Mouse (Mus musculus) mature B cell (primary cell): ENCODE measurements around the gene Gan.

Experiments
- in situ Hi-C: fragments of 300-500 bp; cut with MboI; formaldehyde crosslinking; loops from 2 replicates; pipeline ENCODE4 v1.14.3; 2019

The Gan gene

GRCm38 (mm10) chr8:117158135-117158761 lies at the start of gene Gan:
TSS of gene Gan (plus strand) at chr8:117158135.
- in situ Hi-C loops: no loop called here

GRCm38 (mm10) chr8:117109018-117109711 lies 48.8 kb upstream of the Gan start:
- in situ Hi-C loops: no loop called here

GRCm38 (mm10) chr8:117109801-117110390 lies 48.0 kb upstream of the Gan start:
- in situ Hi-C loops: no loop called here

- in situ Hi-C loops: no loop called here
Observed at GRCm38 (mm10) chr8:117111641-117112040, 46.3 kb upstream of the Gan start.

GRCm38 (mm10) chr8:117112261-117112660 lies 45.7 kb upstream of the Gan start:
- in situ Hi-C loops: no loop called here

GRCm38 (mm10) chr8:117115094-117115493 lies 42.8 kb upstream of the Gan start:
- in situ Hi-C loops: no loop called here

GRCm38 (mm10) chr8:117115676-117116446 lies 42.1 kb upstream of the Gan start:
- in situ Hi-C loops: no loop called here

GRCm38 (mm10) chr8:117116534-117116933 lies 41.4 kb upstream of the Gan start:
- in situ Hi-C loops: no loop called here

- in situ Hi-C loops: no loop called here
Observed at GRCm38 (mm10) chr8:117118409-117118808, 39.5 kb upstream of the Gan start.

GRCm38 (mm10) chr8:117121277-117121676 lies 36.7 kb upstream of the Gan start:
- in situ Hi-C loops: no loop called here

GRCm38 (mm10) chr8:117123850-117124633 lies 33.9 kb upstream of the Gan start:
- in situ Hi-C loops: no loop called here

- in situ Hi-C loops: no loop called here
Observed at GRCm38 (mm10) chr8:117125854-117126253, 32.1 kb upstream of the Gan start.

- in situ Hi-C loops: no loop called here
Observed at GRCm38 (mm10) chr8:117126411-117126810, 31.5 kb upstream of the Gan start.

GRCm38 (mm10) chr8:117127063-117127462 lies 30.9 kb upstream of the Gan start:
- in situ Hi-C loops: no loop called here

- in situ Hi-C loops: no loop called here
Observed at GRCm38 (mm10) chr8:117133702-117134101, 24.2 kb upstream of the Gan start.

GRCm38 (mm10) chr8:117136351-117136750 lies 21.6 kb upstream of the Gan start:
- in situ Hi-C loops: no loop called here

GRCm38 (mm10) chr8:117136763-117137162 lies 21.2 kb upstream of the Gan start:
- in situ Hi-C loops: no loop called here

- in situ Hi-C loops: no loop called here
Observed at GRCm38 (mm10) chr8:117137357-117137756, 20.6 kb upstream of the Gan start.

GRCm38 (mm10) chr8:117148520-117148919 lies 9.4 kb upstream of the Gan start:
- in situ Hi-C loops: no loop called here

- in situ Hi-C loops: no loop called here
Observed at GRCm38 (mm10) chr8:117156149-117156548, 1.8 kb upstream of the Gan start.

GRCm38 (mm10) chr8:117156866-117157768 lies 818 bp upstream of the Gan start:
- in situ Hi-C loops: no loop called here
